8 mouse cellular contexts compared by ENCODE assay signal in the genomic region with DNA sequence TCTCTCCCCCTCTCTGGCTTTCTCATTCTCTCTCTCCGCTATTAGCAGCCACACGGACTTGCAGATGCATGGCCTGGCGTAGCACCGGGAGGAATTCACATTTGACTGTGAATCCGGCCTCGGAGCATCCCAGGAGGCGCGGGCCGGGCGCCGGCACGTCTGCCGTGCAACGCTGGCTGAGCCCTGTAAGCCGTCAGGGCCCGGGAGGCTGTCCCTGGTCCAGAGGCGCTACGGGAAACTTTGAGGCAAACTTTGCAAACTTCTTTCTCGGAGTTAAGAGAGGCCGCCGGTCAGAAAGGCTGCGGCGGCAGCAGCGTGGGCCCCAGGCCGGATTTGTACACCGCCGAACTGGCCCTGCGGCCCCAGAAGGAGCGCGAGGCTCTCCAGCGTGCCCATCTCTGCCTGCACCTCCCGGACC. TPM values are rescaled to one million over a fixed set of nuclear protein-coding genes. Genes with fewer than 3 reads are reported as not detected.
DNase-seq lines count a peak whose midpoint lies in the region; ATAC-seq lines count a peak whose summit lies in the region.

No protein-coding gene starts in this region.

- peak overlapping the region; percentile 58 for H3K9ac ChIP-seq in kidney, embryonic 16.5 days (replicated peaks; ENCODE audit: low read length)

- H3K27ac ChIP-seq in kidney, embryonic 16.5 days (ENCODE audit: low read length): peak overlapping the region; percentile 46; the same call in 1 of the 2 replicates

- no peak for ATAC-seq in kidney, embryonic 16.5 days (ENCODE audit: low FRiP score, low TSS enrichment)

- peak; percentile 45 for DNase-seq in testis, postnatal 10 days (ENCODE audit: low spot score)
- DNase-seq in testis, postnatal 14 days (ENCODE audit: low spot score): no peak
- peak; percentile 50 for DNase-seq in forelimb bud, embryonic 11.5 days (ENCODE audit: low read depth, low spot score)
- peak; percentile 40 to 52 for DNase-seq in lung, postnatal 4 days
- no peak for DNase-seq in c-Kit-positive CD71-positive TER-119-positive erythroid progenitor cells, embryonic 14.5 days (ENCODE audit: low spot score)
- no peak for DNase-seq in adrenal gland, postnatal 4 days (ENCODE audit: low spot score in 2 of 2)
- DNase-seq in frontal cortex, adult 2 months (ENCODE audit: extremely low spot score in 1 of 2, low spot score in 1 of 2): no peak

- no peaks in the 10 kb centered on the region for H3K9me3 ChIP-seq in kidney, embryonic 16.5 days (ENCODE audit: low read length)

- peak overlapping the region; percentile 60 for H3K4me2 ChIP-seq in kidney, embryonic 16.5 days (replicated peaks; ENCODE audit: low read depth, low read length)

- peaks cover 55% of the 10 kb centered on the region for H3K4me1 ChIP-seq in kidney, embryonic 16.5 days (ENCODE audit: insufficient read depth, low read length)

- H3K4me3 ChIP-seq in kidney, embryonic 16.5 days (ENCODE audit: low read length): peak overlapping the region; percentile 37

- WGBS in kidney, embryonic 16.5 days: under 1% methylated on average over 32 of the region's 32 CpGs

- H3K36me3 ChIP-seq in kidney, embryonic 16.5 days (ENCODE audit: insufficient read depth, low read length): no peaks in the 10 kb centered on the region

- peaks cover 76% of the 10 kb centered on the region for H3K27me3 ChIP-seq in kidney, embryonic 16.5 days (ENCODE audit: insufficient read depth, low read length)

RNA-seq across cellular contexts. Expression of a gene that starts 3.4 kb away (rescaled TPM):
- polyA plus RNA-seq in kidney, embryonic 16.5 days (2015; fragmentation: Nextera tagmentation; extraction: Ambion mirVana): 14.5 and 14.7 TPM in 2 replicates
- 10 to 100 TPM; 14.4 to 15.1 TPM for total RNA-seq in adrenal gland, postnatal 4 days (2021)
- 0.10 and 0.36 TPM in 2 replicates for polyA plus RNA-seq in frontal cortex, adult 2 months (2012; rRNA removed)

Comparison
In these comparisons a context has a peak if more than half of its experiments do, and no peak if none do; other contexts are left out.
1. DNase-seq: peak in testis, postnatal 10 days (single experiment), forelimb bud, embryonic 11.5 days (single experiment) and lung, postnatal 4 days (2 of 2); none in testis, postnatal 14 days (single experiment), c-Kit-positive CD71-positive TER-119-positive erythroid progenitor cells, embryonic 14.5 days (single experiment), adrenal gland, postnatal 4 days (0 of 2) and frontal cortex, adult 2 months (0 of 2).
2. RNA of a gene that starts 3.4 kb away (polyA plus RNA-seq): 14.5 to 14.7 TPM in kidney, embryonic 16.5 days; 0.10 to 0.36 TPM in frontal cortex, adult 2 months; every median in the first group is over 10 times any median in the second.